Mouse (Mus musculus) CH12.LX (cell line): ENCODE measurements around the gene Wnk1.

Source experiments
- CTCF ChIP-seq, 2 experiments: IDR thresholded peaks in 1 of 2; conservative IDR thresholded peaks in 1 of 2; 2 replicates each; pipeline ENCODE4 v1.5.1; 2011 to 2012; ENCODE audit warnings: low read depth in 2 of 2, low read length in 2 of 2, improper control_type of control experiment in 1 of 2, inconsistent platforms in 1 of 2, mild to moderate bottlenecking in 1 of 2, moderate library complexity in 1 of 2
- EP300 ChIP-seq: IDR thresholded peaks from 2 replicates; pipeline ENCODE4 v1.6.1; 2011; ENCODE audit warnings: low read length, improper control_type of control experiment
- HCFC1 ChIP-seq: IDR thresholded peaks from 2 replicates; pipeline ENCODE4 v1.6.1; 2012; ENCODE audit warnings: low read depth, mild to moderate bottlenecking, inconsistent platforms, low read length, improper control_type of control experiment
- MYC ChIP-seq: IDR thresholded peaks from 2 replicates; pipeline ENCODE4 v1.6.1; 2011; ENCODE audit warnings: low read depth, mild to moderate bottlenecking, improper control_type of control experiment, low read length
- TCF12 ChIP-seq: IDR thresholded peaks from 2 replicates; pipeline ENCODE4 v1.6.1; 2014; ENCODE audit warnings: low read depth, mild to moderate bottlenecking, inconsistent platforms, low read length, improper control_type of control experiment

GRCm38 (mm10) chr6:120079547-120079946, 41.1 kb upstream of the Wnk1 start:
- TF ChIP-seq EP300 (no peak), CTCF (conservative IDR thresholded peaks at IDR 0.05 in 1 of 2, IDR thresholded peaks at IDR 0.05 in 1 of 2; ENCODE audit: low read depth in 2 of 2, low read length in 2 of 2) (no peak), MYC (no peak), TCF12 (no peak), HCFC1 (no peak)
